Mouse (Mus musculus): Measurements from ENCODE around the gene Ift52. TPM values are rescaled to one million over a fixed set of nuclear protein-coding genes. Genes with fewer than 3 reads are reported as not detected.

Ift52 gene
- polyA plus RNA-seq (2015; fragmentation: Nextera tagmentation; extraction: Ambion mirVana): 15.8 and 16.4 TPM in 2 replicates

DNA sequence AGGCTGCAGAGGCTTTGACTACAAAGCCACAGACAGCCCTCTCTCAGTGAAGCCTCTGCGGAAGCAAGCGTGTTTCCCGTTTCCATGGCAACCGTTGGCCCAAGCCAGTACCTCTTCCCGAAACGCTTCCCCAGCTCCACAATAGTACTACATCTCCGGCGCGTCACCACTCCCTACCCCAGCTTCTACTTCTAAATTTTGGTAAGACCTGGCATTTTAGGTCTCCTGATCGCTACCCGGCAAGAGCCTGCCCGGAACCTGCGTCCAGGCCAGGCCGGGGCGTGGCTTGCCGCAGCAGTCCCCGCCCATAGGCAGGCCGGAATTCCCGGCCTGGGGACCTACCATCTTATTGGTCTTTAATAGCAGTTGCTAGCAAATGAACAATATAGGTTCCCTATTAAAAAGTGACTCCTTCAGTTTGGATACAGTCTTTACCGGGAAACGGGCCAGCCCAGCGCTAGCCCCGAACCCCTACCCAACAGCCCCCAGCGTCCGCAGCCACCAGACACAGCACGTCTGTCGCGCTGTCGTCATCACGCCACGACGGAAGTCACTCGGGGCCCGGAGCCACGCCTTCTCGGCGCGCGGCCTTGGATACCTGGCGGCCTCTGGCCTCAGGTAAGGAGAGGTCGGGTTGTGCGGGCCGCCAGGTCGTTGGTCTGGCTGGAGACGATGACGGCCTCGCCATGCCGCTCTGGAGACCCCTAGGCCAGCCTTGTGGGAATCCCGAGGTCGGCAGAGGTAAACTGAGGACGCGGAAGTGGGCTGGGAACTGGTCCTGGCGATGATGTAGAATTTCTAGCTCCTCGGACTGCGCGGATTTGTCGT, at the start of gene Ift52:
Gene Ift52, plus strand, starts transcription at position 439 of the 828 bp plus-strand sequence.
- WGBS (ENCODE audit: insufficient replicate concordance): under 1% methylated on average over 57 of the region's 57 CpGs
- H3K4me3 ChIP-seq (ENCODE audit: low read depth, low read length): peak within 1 kb of the TSS; percentile 99
- H3K27ac ChIP-seq (ENCODE audit: low read length): peak within 1 kb of the TSS; percentile 59

DNA sequence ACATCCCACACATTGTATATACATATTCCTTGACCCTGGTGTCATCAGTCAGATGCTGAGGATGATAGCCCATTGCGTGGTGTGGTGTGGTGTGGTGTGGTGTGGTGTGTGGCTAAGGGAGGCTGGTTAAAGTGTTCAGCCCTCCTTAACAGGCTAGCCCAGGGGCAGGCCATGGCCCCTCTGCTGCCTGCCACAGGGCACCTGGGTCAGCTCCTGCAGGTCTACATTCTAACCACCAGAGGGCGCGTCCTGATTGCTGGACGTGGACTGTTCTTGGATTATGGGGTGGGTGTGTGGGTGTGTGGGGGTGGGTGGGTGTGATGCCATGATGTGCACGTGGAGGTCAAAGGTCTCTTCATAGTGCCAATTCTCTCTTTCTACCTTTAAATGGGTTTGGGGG, 48.8 kb upstream of the Ift52 start:
- no peak for ATAC-seq (ENCODE audit: low read depth)
- 4% methylated on average over 5 of the region's 5 CpGs for WGBS (ENCODE audit: insufficient replicate concordance)

More for the DNA sequence above, at the start of gene Ift52:
- H3K4me1 ChIP-seq (ENCODE audit: control insufficient read depth, low read depth, low read length): peaks cover 10% of the 10 kb centered on the region
- ATAC-seq (ENCODE audit: low read depth): peak; percentile 98
- H3K4me2 ChIP-seq (ENCODE audit: low read depth, low read length): peak within 1 kb of the TSS; percentile 74
- no peaks in the 10 kb centered on the region for H3K36me3 ChIP-seq (ENCODE audit: control insufficient read depth, insufficient read depth)
- no peaks in the 10 kb centered on the region for H3K27me3 ChIP-seq (ENCODE audit: control insufficient read depth, insufficient read depth, low read depth, low read length)
- H3K9me3 ChIP-seq (replicated peaks; ENCODE audit: control insufficient read depth, low read length): no peaks in the 10 kb centered on the region
- H3K9ac ChIP-seq (ENCODE audit: low read depth, low read length): peak within 1 kb of the TSS; percentile 89

DNA sequence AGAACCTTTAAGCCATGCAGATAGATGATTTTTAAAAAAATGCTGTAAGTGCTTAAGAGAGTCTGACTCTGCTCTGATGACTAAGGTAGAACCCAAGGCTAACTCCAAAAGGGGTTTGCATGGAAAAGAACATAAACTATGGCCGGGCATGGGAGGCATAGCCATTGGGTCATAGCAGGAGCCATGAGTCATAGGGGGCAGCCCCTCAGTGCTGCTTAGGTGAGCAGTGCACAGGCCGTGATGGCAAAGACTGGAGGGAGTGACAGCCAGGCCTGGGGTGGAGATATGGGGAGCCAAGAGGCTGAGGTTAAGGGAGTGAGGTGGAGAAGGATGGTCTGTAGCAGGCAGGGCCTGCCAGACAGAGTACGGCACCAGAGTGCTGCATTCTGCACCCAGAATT, 48.1 kb upstream of the Ift52 start:
- Histone ChIP-seq H3K9ac (ENCODE audit: low read depth, low read length) (no peak overlapping the region), H3K9me3 (replicated peaks; ENCODE audit: control insufficient read depth, low read length) (no peaks in the 10 kb centered on the region), H3K27me3 (ENCODE audit: control insufficient read depth, insufficient read depth, low read depth, low read length) (no peaks in the 10 kb centered on the region), H3K36me3 (ENCODE audit: control insufficient read depth, insufficient read depth) (no peaks in the 10 kb centered on the region), H3K27ac (ENCODE audit: low read length) (no peak overlapping the region), H3K4me2 (ENCODE audit: low read depth, low read length) (no peak overlapping the region), H3K4me1 (ENCODE audit: control insufficient read depth, low read depth, low read length) (peaks cover 5% of the 10 kb centered on the region; the same call in 1 of the 2 replicates), H3K4me3 (ENCODE audit: low read depth, low read length) (no peak overlapping the region)
- no peak for ATAC-seq (ENCODE audit: low read depth)
- WGBS (ENCODE audit: insufficient replicate concordance): 60% methylated on average over 3 of the region's 3 CpGs

More for the DNA sequence above, 48.8 kb upstream of the Ift52 start:
- Histone ChIP-seq H3K27me3 (ENCODE audit: control insufficient read depth, insufficient read depth, low read depth, low read length) (no peaks in the 10 kb centered on the region), H3K9me3 (replicated peaks; ENCODE audit: control insufficient read depth, low read length) (no peaks in the 10 kb centered on the region), H3K4me3 (ENCODE audit: low read depth, low read length) (no peak overlapping the region), H3K9ac (ENCODE audit: low read depth, low read length) (no peak overlapping the region), H3K36me3 (ENCODE audit: control insufficient read depth, insufficient read depth) (no peaks in the 10 kb centered on the region), H3K4me1 (ENCODE audit: control insufficient read depth, low read depth, low read length) (peaks cover 2% of the 10 kb centered on the region; the same call in 1 of the 2 replicates), H3K27ac (ENCODE audit: low read length) (no peak overlapping the region), H3K4me2 (ENCODE audit: low read depth, low read length) (no peak overlapping the region)

DNA sequence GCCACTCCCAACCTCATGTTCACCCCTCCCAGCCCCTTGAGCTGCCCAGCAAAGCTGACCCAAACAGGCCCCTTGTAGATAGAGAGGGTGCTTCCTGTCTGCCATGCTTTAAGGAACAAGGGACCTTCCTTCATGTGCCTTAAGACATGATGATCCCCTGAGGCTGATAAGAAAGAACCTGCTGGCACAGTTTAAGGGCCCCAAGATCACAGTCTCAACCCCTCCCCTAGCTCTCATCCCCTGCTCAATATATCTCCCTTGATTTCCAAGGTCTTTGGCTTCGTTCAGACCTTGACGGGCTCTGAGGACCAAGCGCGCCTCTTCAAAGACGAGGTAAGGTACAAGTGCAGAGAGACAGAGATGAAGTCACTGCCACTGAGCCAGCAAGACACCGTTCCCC, 46.3 kb upstream of the Ift52 start:
- Histone ChIP-seq H3K27me3 (ENCODE audit: control insufficient read depth, insufficient read depth, low read depth, low read length) (no peaks in the 10 kb centered on the region), H3K4me1 (ENCODE audit: control insufficient read depth, low read depth, low read length) (peaks cover 5% of the 10 kb centered on the region; the same call in 1 of the 2 replicates), H3K27ac (ENCODE audit: low read length) (no peak overlapping the region), H3K9me3 (replicated peaks; ENCODE audit: control insufficient read depth, low read length) (no peaks in the 10 kb centered on the region), H3K4me2 (ENCODE audit: low read depth, low read length) (no peak overlapping the region), H3K36me3 (ENCODE audit: control insufficient read depth, insufficient read depth) (no peaks in the 10 kb centered on the region), H3K9ac (ENCODE audit: low read depth, low read length) (no peak overlapping the region), H3K4me3 (ENCODE audit: low read depth, low read length) (no peak overlapping the region)
- WGBS (ENCODE audit: insufficient replicate concordance): 71% methylated on average over 6 of the region's 6 CpGs
- no peak for ATAC-seq (ENCODE audit: low read depth)

DNA sequence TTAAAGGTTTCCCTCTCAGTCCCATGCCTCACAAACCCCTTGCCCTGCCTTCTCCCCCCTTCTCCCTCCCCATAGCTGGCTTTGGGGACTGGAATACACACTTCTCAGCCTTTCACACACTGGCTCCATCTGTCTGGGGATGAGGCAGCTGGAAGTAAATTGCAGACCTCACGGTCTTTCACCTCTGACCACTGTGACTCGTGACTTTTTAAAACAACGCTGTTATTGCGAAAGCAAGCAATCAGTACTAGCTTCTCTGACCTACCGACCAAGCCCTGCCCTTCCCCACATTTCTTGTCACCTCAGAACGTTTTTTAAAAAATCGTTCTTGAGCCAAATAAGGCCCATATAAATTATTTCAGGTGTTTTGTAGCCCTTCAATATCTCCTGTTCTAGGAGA, 44.4 kb upstream of the Ift52 start:
- ATAC-seq (ENCODE audit: low read depth): peak; percentile 79
- H3K4me3 ChIP-seq (ENCODE audit: low read depth, low read length): no peak overlapping the region
- no peak overlapping the region for H3K4me2 ChIP-seq (ENCODE audit: low read depth, low read length)
- no peaks in the 10 kb centered on the region for H3K36me3 ChIP-seq (ENCODE audit: control insufficient read depth, insufficient read depth)
- H3K9me3 ChIP-seq (replicated peaks; ENCODE audit: control insufficient read depth, low read length): no peaks in the 10 kb centered on the region
- 19% methylated on average over 7 of the region's 7 CpGs for WGBS (ENCODE audit: insufficient replicate concordance)
- no peaks in the 10 kb centered on the region for H3K27me3 ChIP-seq (ENCODE audit: control insufficient read depth, insufficient read depth, low read depth, low read length)
- H3K4me1 ChIP-seq (ENCODE audit: control insufficient read depth, low read depth, low read length): peaks cover 5% of the 10 kb centered on the region; the same call in 1 of the 2 replicates
- H3K27ac ChIP-seq (ENCODE audit: low read length): no peak overlapping the region
- H3K9ac ChIP-seq (ENCODE audit: low read depth, low read length): no peak overlapping the region

DNA sequence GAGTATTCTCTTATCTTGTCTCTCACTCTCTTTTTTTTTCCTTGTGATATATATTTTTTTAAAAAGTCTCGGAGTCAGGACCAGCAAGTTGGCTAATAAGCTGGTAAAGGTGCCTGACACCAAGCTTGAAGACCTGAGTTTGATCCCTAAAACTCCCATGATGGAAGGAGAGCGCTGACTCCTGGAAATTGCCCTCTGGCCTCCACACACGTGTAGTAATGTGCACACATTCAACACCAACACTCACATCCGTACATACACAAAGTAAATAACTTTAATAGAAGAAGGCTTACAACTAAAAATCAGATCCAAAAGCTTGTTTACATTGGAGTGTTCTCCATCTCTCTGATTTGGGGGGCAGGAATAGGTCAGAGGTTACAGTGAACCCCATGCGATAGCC, 43.9 kb upstream of the Ift52 start:
- Histone ChIP-seq H3K36me3 (ENCODE audit: control insufficient read depth, insufficient read depth) (no peaks in the 10 kb centered on the region), H3K9ac (ENCODE audit: low read depth, low read length) (no peak overlapping the region)

DNA sequence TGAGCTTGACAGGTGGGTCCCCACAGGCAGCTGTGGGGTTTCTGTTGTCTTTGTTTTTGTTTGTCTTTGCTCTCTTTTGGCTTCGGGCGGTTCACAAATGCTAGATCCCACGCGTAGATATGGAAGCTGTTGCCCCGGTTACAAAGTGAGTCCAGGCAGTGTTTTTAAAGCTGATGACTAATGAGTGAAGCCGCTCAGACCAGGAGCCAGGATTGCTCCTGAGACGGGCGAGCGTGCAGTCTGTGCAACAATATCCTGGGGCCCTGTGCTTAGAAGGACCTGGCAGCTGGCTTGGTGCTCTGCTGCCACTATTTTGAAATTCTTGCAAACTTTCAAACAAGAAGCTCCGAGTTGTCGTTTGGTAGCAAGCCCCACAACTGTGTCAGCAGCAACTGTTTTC, 43.5 kb upstream of the Ift52 start:
- H3K4me2 ChIP-seq (ENCODE audit: low read depth, low read length): no peak overlapping the region

More for the DNA sequence above, 43.9 kb upstream of the Ift52 start:
- no peak for ATAC-seq (ENCODE audit: low read depth)
- no peak overlapping the region for H3K27ac ChIP-seq (ENCODE audit: low read length)
- peaks cover 5% of the 10 kb centered on the region; the same call in 1 of the 2 replicates for H3K4me1 ChIP-seq (ENCODE audit: control insufficient read depth, low read depth, low read length)
- H3K9me3 ChIP-seq (replicated peaks; ENCODE audit: control insufficient read depth, low read length): no peaks in the 10 kb centered on the region
- H3K27me3 ChIP-seq (ENCODE audit: control insufficient read depth, insufficient read depth, low read depth, low read length): no peaks in the 10 kb centered on the region
- H3K4me3 ChIP-seq (ENCODE audit: low read depth, low read length): no peak overlapping the region
- no peak overlapping the region for H3K4me2 ChIP-seq (ENCODE audit: low read depth, low read length)
- 61% methylated on average over 5 of the region's 5 CpGs for WGBS (ENCODE audit: insufficient replicate concordance)

DNA sequence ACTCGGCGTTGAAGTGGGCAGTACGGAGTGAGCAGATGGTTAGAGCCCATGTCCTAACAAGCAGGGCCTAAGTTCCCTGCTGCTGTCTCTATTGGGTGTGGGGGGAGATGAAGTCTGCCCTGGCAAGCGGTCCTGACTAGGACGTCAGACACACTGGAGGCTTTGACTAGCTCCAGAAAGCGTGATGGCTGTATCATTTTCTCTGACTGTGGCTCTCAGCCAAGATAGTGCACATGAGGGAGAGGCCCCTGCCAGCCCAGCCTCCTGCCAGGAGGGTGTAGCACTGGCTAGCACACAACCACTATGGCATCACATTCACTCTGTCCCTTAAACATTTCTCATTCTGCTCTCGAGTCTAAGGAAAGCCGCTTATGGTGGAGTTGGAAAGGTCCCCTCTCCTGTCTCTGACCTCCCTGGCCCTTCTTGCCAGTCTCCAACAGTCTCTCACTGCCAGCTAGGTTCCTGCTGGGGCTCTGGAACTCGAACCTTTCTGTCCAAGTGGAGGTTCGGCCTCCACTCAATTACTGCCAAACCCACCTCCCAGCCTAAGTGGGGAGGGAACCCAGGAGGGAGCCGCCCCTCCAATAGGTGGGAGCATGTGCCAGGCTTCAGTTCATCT, 41.9 kb upstream of the Ift52 start:
- H3K9ac ChIP-seq (ENCODE audit: low read depth, low read length): no peak overlapping the region
- no peak overlapping the region for H3K4me2 ChIP-seq (ENCODE audit: low read depth, low read length)
- ATAC-seq (ENCODE audit: low read depth): no peak
- no peak overlapping the region for H3K27ac ChIP-seq (ENCODE audit: low read length)
- H3K4me3 ChIP-seq (ENCODE audit: low read depth, low read length): no peak overlapping the region
- H3K9me3 ChIP-seq (replicated peaks; ENCODE audit: control insufficient read depth, low read length): no peaks in the 10 kb centered on the region
- 73% methylated on average over 11 of the region's 11 CpGs for WGBS (ENCODE audit: insufficient replicate concordance)
- H3K36me3 ChIP-seq (ENCODE audit: control insufficient read depth, insufficient read depth): no peaks in the 10 kb centered on the region
- no peaks in the 10 kb centered on the region for H3K27me3 ChIP-seq (ENCODE audit: control insufficient read depth, insufficient read depth, low read depth, low read length)
- peaks cover 5% of the 10 kb centered on the region; the same call in 1 of the 2 replicates for H3K4me1 ChIP-seq (ENCODE audit: control insufficient read depth, low read depth, low read length)

More for the DNA sequence above, 43.5 kb upstream of the Ift52 start:
- peaks cover 5% of the 10 kb centered on the region; the same call in 1 of the 2 replicates for H3K4me1 ChIP-seq (ENCODE audit: control insufficient read depth, low read depth, low read length)
- H3K27me3 ChIP-seq (ENCODE audit: control insufficient read depth, insufficient read depth, low read depth, low read length): no peaks in the 10 kb centered on the region
- no peak overlapping the region for H3K27ac ChIP-seq (ENCODE audit: low read length)
- 41% methylated on average over 11 of the region's 11 CpGs for WGBS (ENCODE audit: insufficient replicate concordance)
- no peaks in the 10 kb centered on the region for H3K36me3 ChIP-seq (ENCODE audit: control insufficient read depth, insufficient read depth)
- ATAC-seq (ENCODE audit: low read depth): no peak
- no peaks in the 10 kb centered on the region for H3K9me3 ChIP-seq (replicated peaks; ENCODE audit: control insufficient read depth, low read length)
- H3K9ac ChIP-seq (ENCODE audit: low read depth, low read length): no peak overlapping the region
- H3K4me3 ChIP-seq (ENCODE audit: low read depth, low read length): no peak overlapping the region

DNA sequence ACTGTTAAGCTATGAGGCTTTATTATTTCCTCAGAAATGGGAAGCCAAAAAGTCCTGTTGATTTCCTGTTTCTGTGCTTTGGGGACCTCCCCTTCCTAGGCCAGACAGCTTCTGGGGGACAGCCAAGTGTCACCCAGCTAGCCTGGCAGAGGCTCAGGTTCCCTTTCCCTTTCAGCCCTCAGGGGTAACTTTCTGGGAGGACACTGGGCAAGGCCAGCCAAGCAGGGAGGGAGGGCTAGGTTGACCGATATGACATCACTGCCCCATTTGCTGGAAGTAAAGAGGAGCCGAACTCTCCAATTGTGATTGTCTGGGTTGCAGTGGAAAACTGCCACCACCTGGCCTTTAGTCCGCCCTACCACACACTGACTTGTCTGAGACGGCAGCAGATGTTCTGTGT, 41.2 kb upstream of the Ift52 start:
- Histone ChIP-seq H3K9ac (ENCODE audit: low read depth, low read length) (no peak overlapping the region), H3K27ac (ENCODE audit: low read length) (no peak overlapping the region), H3K9me3 (replicated peaks; ENCODE audit: control insufficient read depth, low read length) (no peaks in the 10 kb centered on the region), H3K36me3 (ENCODE audit: control insufficient read depth, insufficient read depth) (no peaks in the 10 kb centered on the region), H3K4me3 (ENCODE audit: low read depth, low read length) (no peak overlapping the region), H3K4me2 (ENCODE audit: low read depth, low read length) (no peak overlapping the region), H3K4me1 (ENCODE audit: control insufficient read depth, low read depth, low read length) (peaks cover 5% of the 10 kb centered on the region; the same call in 1 of the 2 replicates), H3K27me3 (ENCODE audit: control insufficient read depth, insufficient read depth, low read depth, low read length) (no peaks in the 10 kb centered on the region)
- ATAC-seq (ENCODE audit: low read depth): no peak
- WGBS (ENCODE audit: insufficient replicate concordance): 67% methylated on average over 4 of the region's 4 CpGs

Measured in liver, embryonic 16.5 days (tissue).